Mouse (Mus musculus) liver, postnatal 0 days (tissue): ENCODE measurements at regions not wholly inside any gene's neighbourhood (a gene's known extent, or its start where the extent isn't known, plus 50 kb on each side); places are given as distances from the start of the nearest gene placed in this dataset.

Experiments used
- CTCF ChIP-seq: sonication (generic); IDR thresholded peaks from 2 replicates; pipeline ENCODE4 v1.5.1; 2016; ENCODE audit warnings: antibody characterized with exemption, low read depth
- EP300 ChIP-seq: IDR thresholded peaks from 2 replicates; pipeline ENCODE4 v1.6.1; 2016; ENCODE audit warnings: antibody characterized with exemption, low read depth, mild to moderate bottlenecking

DNA sequence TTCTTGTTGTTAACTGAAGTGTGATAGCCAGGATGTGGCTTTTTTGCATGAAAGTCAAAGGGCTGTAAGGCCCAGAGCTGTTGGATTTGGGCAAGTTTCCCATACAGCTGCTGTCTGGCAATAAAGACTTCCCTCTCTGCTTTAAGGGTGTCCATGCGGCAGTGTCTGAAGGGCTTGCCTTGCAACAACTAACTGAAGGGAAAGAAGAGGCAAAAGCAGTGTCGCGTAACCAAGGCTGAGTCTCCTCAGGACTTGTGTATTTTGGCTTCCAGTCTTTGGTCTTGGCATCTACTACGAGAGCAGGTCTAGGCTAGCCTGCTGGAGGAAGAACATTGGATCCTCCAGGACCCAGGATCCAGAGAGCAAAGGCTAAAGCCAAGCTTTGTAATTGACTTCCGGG is 306.7 kb downstream of the Tshz3 start:
- TF ChIP-seq CTCF (no peak), EP300 (no peak)
